Mouse (Mus musculus): ENCODE results near the gene Adcy9.

- TF ChIP-seq CTCF (IDR thresholded peaks at IDR 0.05; ENCODE audit: low read depth) (no peak), EP300 (IDR thresholded peaks at IDR 0.05; ENCODE audit: low read depth) (no peak)
Observed at GRCm38 (mm10) chr16:4448235-4448634, 27.9 kb upstream of the Adcy9 start.
